Mouse (Mus musculus) liver, embryonic 13.5 days (tissue): ENCODE results near the gene Upk3bl. TPM values are rescaled to one million over a fixed set of nuclear protein-coding genes. Genes with fewer than 3 reads are reported as not detected.
"Not testable (repeated sequence)": the region's sequence is repeated elsewhere in the genome, so short reads cannot be mapped to it uniquely, and the experiment has no call there.

Experiments
- ATAC-seq: fragments of 200-750 bp; cut with Nextera tagmentation; 2 replicates; pipeline ENCODE4 v1.8.0; 2017; ENCODE audit warnings: low read depth, mild to moderate bottlenecking, moderate number of reproducible peaks, moderate library complexity
- DNase-seq: peaks from one replicate; pipeline ENCODE4 v3.0.0; 2022
- H3K27ac ChIP-seq: fragments of 300-500 bp; sonication (generic); 2 replicates; pipeline ENCODE4 v1.5.1; 2015; ENCODE audit warnings: moderate library complexity, mild to moderate bottlenecking, inconsistent platforms
- H3K27me3 ChIP-seq: fragments of 300-500 bp; sonication (generic); 2 replicates; pipeline ENCODE4 v1.6.1; 2015; ENCODE audit warnings: mild to moderate bottlenecking, inconsistent platforms
- H3K36me3 ChIP-seq: fragments of 300-500 bp; sonication (generic); 2 replicates; pipeline ENCODE4 v1.6.1; 2015; ENCODE audit warnings: mild to moderate bottlenecking, inconsistent platforms
- H3K4me1 ChIP-seq: fragments of 300-500 bp; sonication (generic); replicated peaks from 2 replicates; pipeline ENCODE4 v1.6.1; 2015; ENCODE audit warnings: inconsistent platforms
- H3K4me2 ChIP-seq: fragments of 300-500 bp; sonication (generic); 2 replicates; pipeline ENCODE4 v1.6.1; 2015; ENCODE audit warnings: inconsistent platforms, mild to moderate bottlenecking, moderate library complexity
- H3K4me3 ChIP-seq: fragments of 300-500 bp; sonication (generic); replicated peaks from 2 replicates; pipeline ENCODE4 v1.5.1; 2015; ENCODE audit warnings: mild to moderate bottlenecking, inconsistent platforms
- H3K9ac ChIP-seq: fragments of 300-500 bp; sonication (generic); 2 replicates; pipeline ENCODE4 v1.6.1; 2015; ENCODE audit warnings: mild to moderate bottlenecking, inconsistent platforms
- H3K9me3 ChIP-seq: fragments of 300-500 bp; sonication (generic); replicated peaks from 2 replicates; pipeline ENCODE4 v1.6.1; 2016; ENCODE audit warnings: inconsistent platforms
- WGBS: fragments of 180-500 bp; shearing (Covaris S2); methylation state at CpG from one replicate; pipeline ENCODE4 v1.1.7; 2015; ENCODE audit not compliant: insufficient replicate concordance; 5-methylcytosine and 5-hydroxymethylcytosine counted together
- polyA plus RNA-seq: library from polyadenylated mRNA; unstranded; fragments of >200 nt; fragmentation: Nextera tagmentation; extraction: Ambion mirVana; gene quantifications from 2 replicates; pipeline ENCODE4 v1.2.1, GENCODE M21; 2015

Upk3bl gene
- polyA plus RNA-seq, 1 experiment from 2014 or later = 0.21 TPM

GRCm38 (mm10) chr5:136088821-136089575, 34.7 kb downstream of the Upk3bl start:
- no peak for ATAC-seq
- H3K9me3 ChIP-seq = no peaks in the 10 kb centered on the region
- peaks cover 24% of the 10 kb centered on the region for H3K27me3 ChIP-seq
- H3K36me3 ChIP-seq = no peaks in the 10 kb centered on the region
- no peak overlapping the region for H3K9ac ChIP-seq
- no peak overlapping the region for H3K4me2 ChIP-seq
- no peak for DNase-seq
- no peak overlapping the region for H3K27ac ChIP-seq
- WGBS = 22% methylated on average over 14 of the region's 14 CpGs
- H3K4me1 ChIP-seq = peaks cover 23% of the 10 kb centered on the region
- H3K4me3 ChIP-seq = no peak overlapping the region

- no peaks in the 10 kb centered on the region; the same call in 1 of the 2 replicates for H3K27me3 ChIP-seq
- no peak overlapping the region for H3K4me3 ChIP-seq
- no peak overlapping the region for H3K27ac ChIP-seq
- H3K36me3 ChIP-seq = no peaks in the 10 kb centered on the region
- H3K9ac ChIP-seq = no peak overlapping the region
- peaks cover 11% of the 10 kb centered on the region for H3K4me1 ChIP-seq
- DNase-seq = no peak
- no peak for ATAC-seq
- no peak overlapping the region for H3K4me2 ChIP-seq
- 53% methylated on average over 5 of the region's 5 CpGs for WGBS
- no peaks in the 10 kb centered on the region for H3K9me3 ChIP-seq
Measured at GRCm38 (mm10) chr5:136091927-136092326, 37.6 kb downstream of the Upk3bl start.

- Histone ChIP-seq H3K4me3 (no peak overlapping the region), H3K9me3 (no peaks in the 10 kb centered on the region), H3K27me3 (no peaks in the 10 kb centered on the region), H3K4me2 (no peak overlapping the region), H3K4me1 (no peaks in the 10 kb centered on the region), H3K9ac (no peak overlapping the region), H3K27ac (no peak overlapping the region), H3K36me3 (no peaks in the 10 kb centered on the region)
- 32% methylated on average over 8 of the region's 8 CpGs for WGBS
- no peak for DNase-seq
- no peak for ATAC-seq
Measured at GRCm38 (mm10) chr5:136094249-136095010, 40.1 kb downstream of the Upk3bl start.

GRCm38 (mm10) chr5:136095089-136095488, 40.8 kb downstream of the Upk3bl start:
- no peaks in the 10 kb centered on the region for H3K9me3 ChIP-seq
- no peak overlapping the region for H3K4me3 ChIP-seq
- no peaks in the 10 kb centered on the region for H3K27me3 ChIP-seq
- ATAC-seq = no peak
- WGBS = 50% methylated on average over 7 of the region's 7 CpGs
- no peak overlapping the region for H3K9ac ChIP-seq
- no peak for DNase-seq
- no peak overlapping the region for H3K4me2 ChIP-seq
- H3K27ac ChIP-seq = no peak overlapping the region
- H3K4me1 ChIP-seq = no peaks in the 10 kb centered on the region
- no peaks in the 10 kb centered on the region for H3K36me3 ChIP-seq

DNA sequence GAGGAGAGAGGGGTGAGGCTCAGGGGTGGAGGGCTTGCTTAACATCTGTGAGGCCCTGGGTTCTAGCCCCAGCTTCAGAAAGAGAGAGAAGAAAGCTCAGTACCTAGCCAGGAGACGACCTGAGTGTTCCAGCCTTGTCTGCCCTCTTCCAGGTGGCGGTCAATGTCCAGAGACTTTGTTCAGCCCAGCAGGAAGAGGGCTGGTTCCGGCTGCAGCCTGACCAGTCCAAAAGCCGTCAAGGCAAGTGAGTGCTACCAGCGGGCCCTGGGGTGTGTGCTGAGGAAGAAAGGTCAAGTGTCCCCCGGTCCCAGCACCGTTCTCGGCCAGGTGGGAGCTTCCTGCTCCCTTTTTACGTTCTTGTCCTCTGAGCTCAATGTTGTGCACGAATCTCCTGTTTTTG, 44.2 kb downstream of the Upk3bl start:
- Histone ChIP-seq H3K36me3 (no peaks in the 10 kb centered on the region), H3K9me3 (no peaks in the 10 kb centered on the region), H3K4me3 (no peak overlapping the region), H3K4me1 (peaks cover 15% of the 10 kb centered on the region), H3K4me2 (no peak overlapping the region), H3K9ac (no peak overlapping the region), H3K27ac (no peak overlapping the region), H3K27me3 (0 out of 2 replicates have a peak, but pooled peaks cover 5% of the 10 kb centered on the region)
- ATAC-seq (no peak), DNase-seq (no peak)
- WGBS = 68% methylated on average over 10 of the region's 10 CpGs

DNA sequence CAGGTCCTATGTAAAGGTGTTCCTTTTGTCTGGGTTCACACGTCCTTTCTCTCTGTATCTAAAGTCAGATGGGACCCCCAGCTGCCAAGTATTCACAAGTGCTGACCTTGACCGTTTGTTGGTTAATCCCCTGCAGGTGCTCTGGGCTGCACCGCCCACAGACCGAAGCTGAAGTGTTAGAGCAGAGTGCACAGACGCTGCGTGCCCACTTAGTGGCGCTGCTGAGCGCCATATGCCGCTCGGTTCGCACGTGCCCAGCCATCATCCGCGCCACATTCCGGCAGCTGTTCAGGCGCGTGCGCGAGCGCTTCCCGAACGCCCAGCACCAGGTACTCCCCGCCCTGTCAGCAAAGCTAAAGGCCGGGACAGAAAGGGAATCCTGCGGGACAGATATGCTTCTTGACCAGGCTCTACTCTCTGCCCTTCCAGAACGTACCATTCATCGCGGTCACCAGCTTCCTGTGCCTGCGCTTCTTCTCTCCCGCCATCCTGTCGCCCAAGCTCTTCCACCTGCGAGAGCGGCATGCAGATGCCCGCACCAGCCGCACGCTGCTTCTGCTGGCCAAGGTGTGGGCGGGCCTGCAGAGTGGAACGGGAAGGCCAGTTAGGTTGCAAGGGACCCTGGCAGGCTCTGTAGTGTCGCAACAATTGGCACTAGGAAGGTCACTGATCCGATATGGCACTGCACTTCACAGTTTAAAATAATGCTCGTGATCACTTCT, 48.0 kb downstream of the Upk3bl start:
- Histone ChIP-seq H3K27ac (no peak overlapping the region), H3K27me3 (0 out of 2 replicates have a peak, but pooled peaks cover 9% of the 10 kb centered on the region), H3K36me3 (no peaks in the 10 kb centered on the region), H3K9me3 (peaks cover 9% of the 10 kb centered on the region; the same call in 1 of the 2 replicates), H3K4me2 (peak overlapping the region; percentile 69), H3K9ac (peak overlapping the region; percentile 59), H3K4me1 (peaks cover 17% of the 10 kb centered on the region), H3K4me3 (peak overlapping the region; percentile 44)
- WGBS = 5% methylated on average over 41 of the region's 41 CpGs
- peak; percentile 79 for ATAC-seq
- peak; percentile 60 for DNase-seq

DNA sequence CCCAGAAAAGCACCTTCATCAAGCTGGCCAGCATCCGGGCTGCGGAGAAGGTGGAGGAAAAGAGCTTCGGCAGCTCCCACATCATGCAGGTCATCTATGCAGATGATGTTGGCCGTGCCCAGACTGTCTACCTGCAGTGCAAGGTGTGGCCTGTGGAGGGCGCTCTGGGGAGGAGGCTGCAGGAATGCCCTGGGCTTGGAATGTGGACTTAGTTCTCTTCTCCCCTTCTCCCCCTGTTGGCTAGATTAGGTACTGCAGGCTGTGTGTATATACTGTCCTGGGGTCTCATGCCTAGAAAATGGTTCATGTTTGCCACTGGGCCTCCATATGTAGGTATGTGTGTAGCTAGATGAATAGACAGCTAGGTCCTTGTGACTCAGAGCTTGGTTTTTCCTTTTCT, 50.2 kb downstream of the Upk3bl start:
- WGBS = 68% methylated on average over 5 of the region's 5 CpGs

GRCm38 (mm10) chr5:136108486-136108885, 54.2 kb downstream of the Upk3bl start:
- no peaks in the 10 kb centered on the region for H3K36me3 ChIP-seq
- H3K9me3 ChIP-seq = peaks cover 9% of the 10 kb centered on the region; the same call in 1 of the 2 replicates
- no peak overlapping the region for H3K4me2 ChIP-seq
- H3K4me3 ChIP-seq = no peak overlapping the region
- no peak overlapping the region for H3K9ac ChIP-seq
- no peak overlapping the region; the same call in 1 of the 2 replicates for H3K27ac ChIP-seq
- H3K4me1 ChIP-seq = peaks cover 17% of the 10 kb centered on the region
- 0 out of 2 replicates have a peak, but pooled peaks cover 3% of the 10 kb centered on the region for H3K27me3 ChIP-seq
- no peak for DNase-seq
- no peak for ATAC-seq
- 37% methylated on average over 2 of the region's 2 CpGs for WGBS

More for the DNA sequence above, 50.2 kb downstream of the Upk3bl start:
- H3K4me2 ChIP-seq = no peak overlapping the region
- peaks cover 9% of the 10 kb centered on the region; the same call in 1 of the 2 replicates for H3K9me3 ChIP-seq
- peaks cover 29% of the 10 kb centered on the region for H3K4me1 ChIP-seq
- 0 out of 2 replicates have a peak, but pooled peaks cover 9% of the 10 kb centered on the region for H3K27me3 ChIP-seq
- H3K27ac ChIP-seq = no peak overlapping the region
- no peak overlapping the region for H3K4me3 ChIP-seq
- ATAC-seq (no peak), DNase-seq (peak; percentile 32)
- H3K9ac ChIP-seq = no peak overlapping the region
- H3K36me3 ChIP-seq = no peaks in the 10 kb centered on the region

GRCm38 (mm10) chr5:136109042-136109441, 54.8 kb downstream of the Upk3bl start:
- Histone ChIP-seq H3K4me2 (no peak overlapping the region), H3K36me3 (no peaks in the 10 kb centered on the region), H3K9me3 (peaks cover 9% of the 10 kb centered on the region; the same call in 1 of the 2 replicates), H3K4me1 (peaks cover 17% of the 10 kb centered on the region), H3K4me3 (no peak overlapping the region), H3K9ac (no peak overlapping the region), H3K27me3 (no peaks in the 10 kb centered on the region), H3K27ac (no peak overlapping the region)
- ATAC-seq (no peak), DNase-seq (no peak)
- 42% methylated on average over 3 of the region's 3 CpGs for WGBS

GRCm38 (mm10) chr5:136113546-136113945, 59.3 kb downstream of the Upk3bl start:
- H3K4me1 ChIP-seq = peaks cover 36% of the 10 kb centered on the region
- not testable (repeated sequence) for DNase-seq, ATAC-seq, H3K9me3 ChIP-seq, H3K4me3 ChIP-seq, H3K27ac ChIP-seq, H3K4me2 ChIP-seq, H3K9ac ChIP-seq, H3K36me3 ChIP-seq, H3K27me3 ChIP-seq
- WGBS = 26% methylated on average over 4 of the region's 4 CpGs
